Mouse (Mus musculus) intestine, embryonic 16.5 days (tissue): Measurements from ENCODE around the gene Actl6a. TPM values are rescaled to one million over a fixed set of nuclear protein-coding genes. Genes with fewer than 3 reads are reported as not detected.
A peak's percentile ranks its signal among the peaks of the same experiment; 100 is the strongest.
"Not testable (repeated sequence)": the region's sequence is repeated elsewhere in the genome, so short reads cannot be mapped to it uniquely, and the experiment has no call there.

Source experiments
- ATAC-seq: fragments of 200-750 bp; cut with Nextera tagmentation; 2 replicates; pipeline ENCODE4 v1.8.0; 2017; ENCODE audit warnings: moderate TSS enrichment, moderate library complexity
- H3K27ac ChIP-seq: fragments of 300-500 bp; sonication (generic); 2 replicates; pipeline ENCODE4 v1.5.1; 2014; ENCODE audit warnings: mild to moderate bottlenecking, low read length
- H3K27me3 ChIP-seq: fragments of 300-500 bp; sonication (generic); replicated peaks from 2 replicates; pipeline ENCODE4 v1.6.1; 2014; ENCODE audit warnings: low read length, control low read depth, mixed read lengths; ENCODE audit not compliant: control insufficient read depth, insufficient read depth
- H3K36me3 ChIP-seq: fragments of 300-500 bp; sonication (generic); 2 replicates; pipeline ENCODE4 v1.6.1; 2014; ENCODE audit warnings: low read length, control low read depth; ENCODE audit not compliant: control insufficient read depth, insufficient read depth
- H3K4me1 ChIP-seq: fragments of 300-500 bp; sonication (generic); 2 replicates; pipeline ENCODE4 v1.6.1; 2014; ENCODE audit warnings: low read length, control low read depth, mixed read lengths; ENCODE audit not compliant: control insufficient read depth, insufficient read depth
- H3K4me2 ChIP-seq: fragments of 300-500 bp; sonication (generic); 2 replicates; pipeline ENCODE4 v1.6.1; 2014; ENCODE audit warnings: low read depth, low read length, control low read depth
- H3K4me3 ChIP-seq: fragments of 300-500 bp; sonication (generic); 2 replicates; pipeline ENCODE4 v1.5.1; 2014; ENCODE audit warnings: mild to moderate bottlenecking, low read length
- H3K9ac ChIP-seq: fragments of 300-500 bp; sonication (generic); 2 replicates; pipeline ENCODE4 v1.6.1; 2014; ENCODE audit warnings: low read depth, low read length
- H3K9me3 ChIP-seq: fragments of 300-500 bp; sonication (generic); 2 replicates; pipeline ENCODE4 v1.6.1; 2016; ENCODE audit warnings: low read length, control low read depth; ENCODE audit not compliant: control insufficient read depth
- WGBS: fragments of 180-500 bp; shearing (Covaris S2); extraction: QIAGEN DNeasy Blood & Tissue Kit; methylation state at CpG from one replicate; pipeline ENCODE4 v1.1.7; 2014; 5-methylcytosine and 5-hydroxymethylcytosine counted together
- polyA plus RNA-seq: library from polyadenylated mRNA; unstranded; fragments of >200 nt; fragmentation: Nextera tagmentation; extraction: Ambion mirVana; gene quantifications from 2 replicates; pipeline ENCODE4 v1.2.1, GENCODE M21; 2015

Actl6a gene
- polyA plus RNA-seq, 1 experiment from 2014 or later: 130 TPM

DNA sequence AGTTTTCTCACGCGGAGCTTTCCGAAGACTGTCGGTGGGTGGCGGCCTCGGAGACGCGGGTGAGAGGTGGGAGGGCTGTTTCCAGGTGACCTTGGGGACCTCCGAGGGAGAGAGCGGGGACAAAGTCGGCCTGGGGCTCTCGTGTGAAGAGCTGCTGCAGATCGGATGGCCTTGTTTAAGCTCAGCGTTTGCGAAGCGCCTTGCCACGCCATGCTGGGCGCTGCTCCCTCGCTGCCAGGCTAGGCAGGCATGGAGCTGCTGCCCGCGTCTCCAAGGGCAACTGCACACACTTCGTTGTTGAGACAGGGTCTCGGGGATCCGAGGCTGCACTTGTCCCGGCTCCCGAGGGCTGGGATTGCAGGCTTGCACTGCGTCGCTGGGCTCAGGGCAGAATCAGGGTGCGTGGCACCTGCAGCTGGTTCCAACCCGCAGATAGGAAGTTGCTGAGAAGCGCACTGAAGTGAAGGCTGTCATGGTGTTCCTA is 31.1 kb downstream of the Actl6a start, which contains the start of gene Mrpl47:
Mrpl47 (minus strand) TSS at position 434 of the 484 bp plus-strand sequence.
- peak; percentile 56 for ATAC-seq
- WGBS: under 1% methylated on average over 31 of the region's 31 CpGs
- H3K4me1 ChIP-seq: peaks cover 10% of the 10 kb centered on the region; the same call in 1 of the 2 replicates

DNA sequence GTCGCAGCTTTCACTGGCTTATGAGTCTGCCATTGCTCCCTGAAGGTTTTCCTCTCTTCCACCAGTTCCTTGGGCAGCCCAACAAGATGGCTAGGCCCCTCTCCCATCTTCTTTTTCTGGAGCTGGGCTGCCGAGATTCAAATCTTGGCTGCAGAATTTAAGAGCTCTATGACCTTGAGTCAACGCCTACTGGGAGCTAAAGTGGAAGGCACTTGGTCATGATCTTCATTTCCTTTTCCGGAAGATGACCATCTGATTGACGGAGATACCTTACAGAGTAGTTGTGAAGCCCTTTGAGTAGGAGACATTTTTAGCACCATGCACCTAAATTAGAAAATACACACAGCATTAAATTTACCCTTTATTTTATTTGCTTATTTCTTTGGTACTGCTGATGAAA is 32.5 kb downstream of the Actl6a start:
- Histone ChIP-seq H3K4me1 (peaks cover 10% of the 10 kb centered on the region; the same call in 1 of the 2 replicates), H3K4me2 (no peak overlapping the region; the same call in 1 of the 2 replicates), H3K9ac (no peak overlapping the region), H3K4me3 (no peak overlapping the region), H3K36me3 (no peaks in the 10 kb centered on the region), H3K9me3 (no peaks in the 10 kb centered on the region), H3K27me3 (no peaks in the 10 kb centered on the region), H3K27ac (no peak overlapping the region)
- no peak for ATAC-seq
- WGBS: 91% methylated on average over 5 of the region's 5 CpGs

More for the DNA sequence above, 31.1 kb downstream of the Actl6a start, which contains the start of gene Mrpl47:
- Histone ChIP-seq H3K9me3 (no peaks in the 10 kb centered on the region), H3K4me3 (peak within 1 kb of the TSS; percentile 89), H3K27me3 (no peaks in the 10 kb centered on the region), H3K9ac (peak within 1 kb of the TSS; percentile 91), H3K27ac (peak within 1 kb of the TSS; percentile 82), H3K36me3 (no peaks in the 10 kb centered on the region), H3K4me2 (peak within 1 kb of the TSS; percentile 61)

DNA sequence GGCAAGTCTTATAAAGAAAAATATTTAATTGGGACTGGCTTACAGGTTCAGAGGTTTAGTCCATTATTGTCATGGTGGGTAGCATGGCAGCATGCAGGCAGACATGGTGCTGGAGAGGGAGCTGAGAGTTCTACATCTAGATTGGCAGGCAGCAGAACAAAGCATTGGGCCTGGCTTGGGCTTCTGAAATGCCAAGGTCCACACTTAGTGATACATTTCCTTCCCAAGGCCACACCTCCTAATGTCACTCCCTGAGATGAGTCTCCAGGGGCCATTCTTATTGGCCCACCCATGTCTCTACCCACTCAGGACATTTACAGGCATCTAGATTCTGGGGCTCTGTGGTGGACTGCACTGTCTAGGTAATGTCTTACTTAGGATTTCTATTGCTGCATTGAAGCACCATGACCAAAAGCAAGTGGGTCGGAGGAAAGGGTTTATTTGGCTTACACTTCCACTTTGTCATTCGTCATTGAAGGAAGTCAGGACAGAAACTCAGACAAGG is 36.2 kb downstream of the Actl6a start:
- peaks cover 6% of the 10 kb centered on the region; the same call in 1 of the 2 replicates for H3K36me3 ChIP-seq

DNA sequence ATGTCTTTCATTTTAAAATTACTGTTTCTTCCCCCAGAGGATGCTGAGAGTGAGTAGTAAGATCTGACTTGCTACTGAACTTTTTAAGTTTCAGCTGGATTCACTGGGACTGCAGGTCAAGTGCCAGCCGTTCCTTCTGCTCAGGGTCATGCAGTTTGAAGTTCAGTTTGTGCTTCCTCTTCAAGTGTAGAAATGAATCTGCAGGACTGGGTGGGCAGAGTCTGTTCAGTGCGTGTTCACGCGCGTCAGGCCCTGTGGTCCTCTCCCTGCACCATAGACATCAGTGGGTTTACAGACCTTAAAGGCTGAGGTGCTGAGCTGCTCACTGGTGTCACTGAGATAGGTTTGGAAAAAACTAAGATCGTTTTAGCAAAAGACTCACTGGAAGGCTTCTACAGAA is 38.9 kb downstream of the Actl6a start:
- no peaks in the 10 kb centered on the region for H3K4me1 ChIP-seq
- no peaks in the 10 kb centered on the region for H3K27me3 ChIP-seq
- ATAC-seq: no peak
- H3K9ac ChIP-seq: no peak overlapping the region
- H3K4me3 ChIP-seq: no peak overlapping the region
- 91% methylated on average over 6 of the region's 6 CpGs for WGBS
- H3K36me3 ChIP-seq: peaks cover 9% of the 10 kb centered on the region; the same call in 1 of the 2 replicates
- H3K9me3 ChIP-seq: no peaks in the 10 kb centered on the region
- H3K4me2 ChIP-seq: no peak overlapping the region
- no peak overlapping the region for H3K27ac ChIP-seq

More for the DNA sequence above, 36.2 kb downstream of the Actl6a start:
- H3K27ac ChIP-seq: no peak overlapping the region
- H3K4me1 ChIP-seq: peaks cover 10% of the 10 kb centered on the region; the same call in 1 of the 2 replicates
- no peaks in the 10 kb centered on the region for H3K27me3 ChIP-seq
- no peaks in the 10 kb centered on the region for H3K9me3 ChIP-seq
- no peak overlapping the region for H3K9ac ChIP-seq
- ATAC-seq: no peak
- 79% methylated on average over 2 of the region's 2 CpGs for WGBS
- no peak overlapping the region for H3K4me2 ChIP-seq
- H3K4me3 ChIP-seq: no peak overlapping the region

- not testable (repeated sequence) for H3K9me3 ChIP-seq, H3K9ac ChIP-seq, ATAC-seq, H3K27me3 ChIP-seq, H3K4me3 ChIP-seq, H3K27ac ChIP-seq, H3K4me1 ChIP-seq, H3K4me2 ChIP-seq
- H3K36me3 ChIP-seq: peaks cover 13% of the 10 kb centered on the region; the same call in 1 of the 2 replicates
Observed at GRCm38 (mm10) chr3:32745426-32745825, 39.3 kb downstream of the Actl6a start.

- Histone ChIP-seq H3K36me3 (peaks cover 30% of the 10 kb centered on the region), H3K9me3 (no peaks in the 10 kb centered on the region), H3K4me1 (no peaks in the 10 kb centered on the region), H3K9ac (no peak overlapping the region), H3K4me3 (no peak overlapping the region), H3K4me2 (no peak overlapping the region), H3K27me3 (no peaks in the 10 kb centered on the region), H3K27ac (no peak overlapping the region)
- ATAC-seq: no peak
- 92% methylated on average over 9 of the region's 9 CpGs for WGBS
Observed at GRCm38 (mm10) chr3:32748384-32748783, 42.3 kb downstream of the Actl6a start.

GRCm38 (mm10) chr3:32749820-32750579 is 43.9 kb downstream of the Actl6a start:
- Histone ChIP-seq H3K9ac (no peak overlapping the region), H3K4me2 (no peak overlapping the region), H3K36me3 (peaks cover 32% of the 10 kb centered on the region), H3K27ac (no peak overlapping the region), H3K27me3 (no peaks in the 10 kb centered on the region), H3K4me3 (no peak overlapping the region), H3K9me3 (no peaks in the 10 kb centered on the region), H3K4me1 (no peaks in the 10 kb centered on the region)
- no peak for ATAC-seq
- 88% methylated on average over 4 of the region's 4 CpGs for WGBS

DNA sequence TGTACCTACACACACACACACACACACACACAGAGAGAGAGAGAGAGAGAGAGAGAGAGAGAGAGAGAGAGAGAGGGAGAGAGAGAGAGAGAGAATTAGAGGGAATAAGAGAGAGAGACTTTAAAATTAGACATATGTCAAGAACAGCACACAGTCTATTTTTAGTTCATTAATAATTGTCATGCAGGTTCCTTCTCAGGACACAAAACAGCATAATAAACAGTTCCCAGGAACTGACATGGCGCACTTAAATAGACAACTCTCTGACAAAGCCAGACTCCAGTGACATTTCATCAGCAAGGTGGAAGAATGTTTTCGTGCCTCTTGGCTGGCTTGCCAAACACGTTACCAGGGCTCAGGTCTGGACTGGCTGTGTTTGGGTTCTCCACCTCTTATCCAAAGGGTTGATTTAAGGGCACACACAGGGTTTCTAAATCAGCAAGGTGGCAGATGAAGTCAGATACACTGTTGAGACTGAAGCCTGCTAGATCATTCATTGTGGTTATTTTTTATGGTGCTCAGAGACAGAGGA is 48.4 kb downstream of the Actl6a start:
- no peaks in the 10 kb centered on the region for H3K27me3 ChIP-seq
- WGBS: 91% methylated on average over 3 of the region's 3 CpGs
- H3K4me1 ChIP-seq: no peaks in the 10 kb centered on the region
- no peak overlapping the region for H3K9ac ChIP-seq
- H3K4me2 ChIP-seq: no peak overlapping the region
- no peak overlapping the region for H3K4me3 ChIP-seq
- ATAC-seq: no peak
- H3K9me3 ChIP-seq: no peaks in the 10 kb centered on the region
- peaks cover 26% of the 10 kb centered on the region for H3K36me3 ChIP-seq
- H3K27ac ChIP-seq: no peak overlapping the region

DNA sequence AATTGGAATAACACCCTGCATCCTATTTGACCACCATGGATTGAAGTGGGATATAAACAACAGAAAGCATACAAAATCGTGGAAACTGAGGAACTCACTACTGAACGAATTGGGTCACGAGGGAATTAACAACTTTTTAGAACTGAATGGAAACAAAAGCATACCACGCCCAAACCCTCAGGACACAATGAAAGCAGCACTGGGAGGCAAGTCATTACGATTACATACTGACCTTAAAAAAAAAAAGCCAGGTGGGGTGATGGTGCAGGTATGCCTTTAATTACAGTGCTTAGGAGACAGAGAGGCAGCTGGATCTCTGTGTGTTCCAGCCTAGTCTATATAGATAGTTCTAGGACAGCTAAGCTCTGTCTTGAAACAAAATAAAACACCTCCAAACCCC is 53.1 kb downstream of the Actl6a start:
- H3K27me3 ChIP-seq: no peaks in the 10 kb centered on the region
- peaks cover 2% of the 10 kb centered on the region; the same call in 1 of the 2 replicates for H3K36me3 ChIP-seq
- H3K4me1 ChIP-seq: no peaks in the 10 kb centered on the region
- no peak overlapping the region for H3K9ac ChIP-seq
- H3K27ac ChIP-seq: no peak overlapping the region
- 81% methylated on average over 5 of the region's 5 CpGs for WGBS
- H3K9me3 ChIP-seq: no peaks in the 10 kb centered on the region
- no peak for ATAC-seq
- H3K4me2 ChIP-seq: no peak overlapping the region
- no peak overlapping the region for H3K4me3 ChIP-seq
